Mouse (Mus musculus) bone marrow macrophage, adult 2 months (primary cell): ENCODE results near the gene Arhgef28.

Source experiments
- CTCF ChIP-seq: IDR thresholded peaks from 2 replicates; pipeline ENCODE4 v1.5.1; 2012; ENCODE audit warnings: low read depth, mild to moderate bottlenecking, low read length, moderate library complexity
- POLR2A ChIP-seq: IDR thresholded peaks from 2 replicates; pipeline ENCODE4 v1.6.1; 2012; ENCODE audit warnings: mild to moderate bottlenecking, low read depth, low read length, borderline replicate concordance

- TF ChIP-seq CTCF (no peak), POLR2A (no peak)
These were observed 53.5 kb downstream of the Arhgef28 start for GRCm38 (mm10) chr13:98152759-98153158.
